Mouse (Mus musculus): Measurements from ENCODE around the gene Clptm1. TPM values are rescaled to one million over a fixed set of nuclear protein-coding genes. Genes with fewer than 3 reads are reported as not detected.

Gene Clptm1
- total and polyA plus RNA-seq, 2 experiments from 2014 or later: 109 to 136 TPM

- H3K27me3 ChIP-seq (ENCODE audit: insufficient read depth, low read length): no peaks in the 10 kb centered on the region
- H3K4me2 ChIP-seq (ENCODE audit: low read depth): no peak overlapping the region
- no peaks in the 10 kb centered on the region for H3K36me3 ChIP-seq (ENCODE audit: insufficient read depth)
- no peak overlapping the region for H3K27ac ChIP-seq (ENCODE audit: low read depth, low read length)
- DNase-seq (no peak), ATAC-seq (no peak)
- no peaks in the 10 kb centered on the region for H3K4me1 ChIP-seq (ENCODE audit: insufficient read depth)
- WGBS: 80% methylated on average over 1 of the region's 1 CpGs
- no peak overlapping the region for H3K9ac ChIP-seq
- TF ChIP-seq CTCF (IDR thresholded peaks at IDR 0.05; ENCODE audit: low read depth): no peak
- no peak overlapping the region for H3K4me3 ChIP-seq (ENCODE audit: low read depth, low read length)
- H3K9me3 ChIP-seq (ENCODE audit: low read length): no peaks in the 10 kb centered on the region
Observed at GRCm38 (mm10) chr7:19676662-19677061, 11.8 kb upstream of the Clptm1 start.

- no peak overlapping the region for H3K27ac ChIP-seq (ENCODE audit: low read depth, low read length)
- H3K4me1 ChIP-seq (ENCODE audit: insufficient read depth): no peaks in the 10 kb centered on the region
- ATAC-seq: no peak
- WGBS: 88% methylated on average over 10 of the region's 10 CpGs
- H3K4me2 ChIP-seq (ENCODE audit: low read depth): no peak overlapping the region
- TF ChIP-seq CTCF (IDR thresholded peaks at IDR 0.05; ENCODE audit: low read depth): no peak
- no peaks in the 10 kb centered on the region for H3K9me3 ChIP-seq (ENCODE audit: low read length)
- no peak overlapping the region for H3K9ac ChIP-seq
- H3K4me3 ChIP-seq (ENCODE audit: low read depth, low read length): no peak overlapping the region
- H3K36me3 ChIP-seq (ENCODE audit: insufficient read depth): no peaks in the 10 kb centered on the region
- no peak for DNase-seq
- H3K27me3 ChIP-seq (ENCODE audit: insufficient read depth, low read length): no peaks in the 10 kb centered on the region
Observed at GRCm38 (mm10) chr7:19675824-19676223, 11.0 kb upstream of the Clptm1 start.

GRCm38 (mm10) chr7:19673083-19673699, 8.4 kb upstream of the Clptm1 start:
- no peaks in the 10 kb centered on the region for H3K9me3 ChIP-seq (ENCODE audit: low read length)
- H3K36me3 ChIP-seq (ENCODE audit: insufficient read depth): no peaks in the 10 kb centered on the region
- no peak overlapping the region for H3K4me3 ChIP-seq (ENCODE audit: low read depth, low read length)
- no peak for TF ChIP-seq CTCF (IDR thresholded peaks at IDR 0.05; ENCODE audit: low read depth)
- DNase-seq (no peak), ATAC-seq (no peak)
- H3K4me2 ChIP-seq (ENCODE audit: low read depth): no peak overlapping the region
- H3K27ac ChIP-seq (ENCODE audit: low read depth, low read length): no peak overlapping the region
- 69% methylated on average over 14 of the region's 14 CpGs for WGBS
- H3K4me1 ChIP-seq (ENCODE audit: insufficient read depth): no peaks in the 10 kb centered on the region
- no peaks in the 10 kb centered on the region for H3K27me3 ChIP-seq (ENCODE audit: insufficient read depth, low read length)
- no peak overlapping the region for H3K9ac ChIP-seq

- 68% methylated on average over 10 of the region's 10 CpGs for WGBS
- H3K27ac ChIP-seq (ENCODE audit: low read depth, low read length): no peak overlapping the region
- no peaks in the 10 kb centered on the region for H3K9me3 ChIP-seq (ENCODE audit: low read length)
- no peak for TF ChIP-seq CTCF (IDR thresholded peaks at IDR 0.05; ENCODE audit: low read depth)
- H3K9ac ChIP-seq: no peak overlapping the region
- H3K4me1 ChIP-seq (ENCODE audit: insufficient read depth): no peaks in the 10 kb centered on the region
- no peak overlapping the region for H3K4me3 ChIP-seq (ENCODE audit: low read depth, low read length)
- no peak for DNase-seq
- ATAC-seq: no peak
- H3K27me3 ChIP-seq (ENCODE audit: insufficient read depth, low read length): no peaks in the 10 kb centered on the region
- no peaks in the 10 kb centered on the region for H3K36me3 ChIP-seq (ENCODE audit: insufficient read depth)
- no peak overlapping the region for H3K4me2 ChIP-seq (ENCODE audit: low read depth)
Observed at GRCm38 (mm10) chr7:19671511-19671910, 6.7 kb upstream of the Clptm1 start.

GRCm38 (mm10) chr7:19668947-19669721, 4.3 kb upstream of the Clptm1 start:
- Histone ChIP-seq H3K36me3 (ENCODE audit: insufficient read depth) (no peaks in the 10 kb centered on the region), H3K27ac (ENCODE audit: low read depth, low read length) (peak overlapping the region; percentile 80), H3K4me3 (ENCODE audit: low read depth, low read length) (no peak overlapping the region), H3K27me3 (ENCODE audit: insufficient read depth, low read length) (no peaks in the 10 kb centered on the region), H3K9me3 (ENCODE audit: low read length) (no peaks in the 10 kb centered on the region), H3K4me2 (ENCODE audit: low read depth) (peak overlapping the region; percentile 27; the same call in 1 of the 2 replicates), H3K4me1 (ENCODE audit: insufficient read depth) (no peaks in the 10 kb centered on the region), H3K9ac (no peak overlapping the region)
- ATAC-seq: peak; percentile 77
- peak; percentile 92 for DNase-seq
- 3% methylated on average over 10 of the region's 10 CpGs for WGBS
- TF ChIP-seq CTCF (IDR thresholded peaks at IDR 0.05; ENCODE audit: low read depth): peak; percentile 96

- Histone ChIP-seq H3K9ac (no peak overlapping the region), H3K36me3 (ENCODE audit: insufficient read depth) (peaks cover 5% of the 10 kb centered on the region; the same call in 1 of the 2 replicates), H3K27me3 (ENCODE audit: insufficient read depth, low read length) (no peaks in the 10 kb centered on the region), H3K4me1 (ENCODE audit: insufficient read depth) (peaks cover 10% of the 10 kb centered on the region), H3K27ac (ENCODE audit: low read depth, low read length) (no peak overlapping the region), H3K9me3 (ENCODE audit: low read length) (no peaks in the 10 kb centered on the region), H3K4me3 (ENCODE audit: low read depth, low read length) (no peak overlapping the region), H3K4me2 (ENCODE audit: low read depth) (no peak overlapping the region)
- WGBS: 87% methylated on average over 2 of the region's 2 CpGs
- ATAC-seq (no peak), DNase-seq (no peak)
- no peak for TF ChIP-seq CTCF (IDR thresholded peaks at IDR 0.05; ENCODE audit: low read depth)
Observed at GRCm38 (mm10) chr7:19667434-19667833, 2.6 kb upstream of the Clptm1 start.

- peak; percentile 5 for DNase-seq
- no peaks in the 10 kb centered on the region for H3K27me3 ChIP-seq (ENCODE audit: insufficient read depth, low read length)
Observed at GRCm38 (mm10) chr7:19666750-19667149, 1.9 kb upstream of the Clptm1 start.

More at GRCm38 (mm10) chr7:19666750-19667149, 1.9 kb upstream of the Clptm1 start:
- Histone ChIP-seq H3K4me1 (ENCODE audit: insufficient read depth) (peaks cover 10% of the 10 kb centered on the region), H3K9ac (no peak overlapping the region), H3K36me3 (ENCODE audit: insufficient read depth) (peaks cover 10% of the 10 kb centered on the region; the same call in 1 of the 2 replicates), H3K27ac (ENCODE audit: low read depth, low read length) (no peak overlapping the region), H3K9me3 (ENCODE audit: low read length) (no peaks in the 10 kb centered on the region), H3K4me2 (ENCODE audit: low read depth) (no peak overlapping the region), H3K4me3 (ENCODE audit: low read depth, low read length) (no peak overlapping the region)
- ATAC-seq: no peak
- TF ChIP-seq CTCF (IDR thresholded peaks at IDR 0.05; ENCODE audit: low read depth): peak; percentile 20; the same call in 1 of the 2 replicates
- 68% methylated on average over 3 of the region's 3 CpGs for WGBS
